Mouse (Mus musculus): ENCODE data around the gene Dynlrb1. TPM values are rescaled to one million over a fixed set of nuclear protein-coding genes. Genes with fewer than 3 reads are reported as not detected.

Dynlrb1 gene
- polyA plus RNA-seq, 1 experiment from 2014 or later: 119 TPM

Other genes starting within 250 kb of the Dynlrb1 start
- 0.25 and 0.32 TPM in 2 replicates for gene Gm14226, start 218.3 kb upstream of the Dynlrb1 start, polyA plus RNA-seq (2015; fragmentation: Nextera tagmentation; extraction: Ambion mirVana)
- gene Ahcy, start 162.0 kb upstream of the Dynlrb1 start, polyA plus RNA-seq (2015; fragmentation: Nextera tagmentation; extraction: Ambion mirVana): 63.1 and 74.4 TPM in 2 replicates
- gene Itch, start 103.0 kb upstream of the Dynlrb1 start, polyA plus RNA-seq (2015; fragmentation: Nextera tagmentation; extraction: Ambion mirVana): 16.0 and 17.2 TPM in 2 replicates
- 22.2 and 27.7 TPM in 2 replicates for gene Map1lc3a, start 39.8 kb downstream of the Dynlrb1 start, polyA plus RNA-seq (2015; fragmentation: Nextera tagmentation; extraction: Ambion mirVana)
- gene Pigu, start 120.9 kb downstream of the Dynlrb1 start, polyA plus RNA-seq (2015; fragmentation: Nextera tagmentation; extraction: Ambion mirVana): 19.9 and 21.0 TPM in 2 replicates
- 4.1 and 4.6 TPM in 2 replicates for gene Trp53inp2, start 144.5 kb downstream of the Dynlrb1 start, polyA plus RNA-seq (2015; fragmentation: Nextera tagmentation; extraction: Ambion mirVana)
- 4.7 and 5.0 TPM in 2 replicates for gene Ncoa6, start 237.4 kb downstream of the Dynlrb1 start, polyA plus RNA-seq (2015; fragmentation: Nextera tagmentation; extraction: Ambion mirVana)